20 mouse cellular contexts compared by ENCODE assay signal in genomic region chr3:108358445-108358844, GRCm38 (mm10). TPM values are rescaled to one million over a fixed set of nuclear protein-coding genes. Genes with fewer than 3 reads are reported as not detected.
A peak's percentile ranks its signal among the peaks of the same experiment; 100 is the strongest.
DNase-seq lines count a peak whose midpoint lies in the region; ATAC-seq and TF ChIP-seq lines count a peak whose summit lies in the region.
"Had no signal": no experiment of that assay in that cellular context is flagged by ENCODE, and none has a peak within 500 bp of the region (broad histone marks: within the 10 kb centered on the region; RNA-seq: fewer than 3 reads in every experiment).

No protein-coding gene starts in this region.

- intact Hi-C loops in left cerebral cortex, postnatal 25 days (cut with DNase I) = loop anchor here (2.0 to 5.0 kb wide), 2 partner anchors 28 to 61 kb away; no protein-coding TSS in a partner anchor

- no peak overlapping the region for H3K4me2 ChIP-seq in intestine, postnatal 0 days (replicated peaks; ENCODE audit: low read depth)
- H3K4me2 ChIP-seq: embryonic facial prominence, embryonic 15.5 days; lung, embryonic 15.5 days; neural tube, embryonic 13.5 days had no signal

- no peak overlapping the region for H3K27ac ChIP-seq in intestine, postnatal 0 days (ENCODE audit: low read depth, low read length)
- H3K27ac ChIP-seq: embryonic facial prominence, embryonic 15.5 days; hindbrain, embryonic 10.5 days; kidney, postnatal 0 days; lung, embryonic 15.5 days; neural tube, embryonic 13.5 days; stomach, postnatal 0 days had no signal

- no peak for ATAC-seq in intestine, postnatal 0 days

- no peak for TF ChIP-seq CTCF in intestine, postnatal 0 days (IDR thresholded peaks at IDR 0.05; ENCODE audit: low read depth)

- 75% methylated on average over 6 of the region's 6 CpGs for whole genome bisulfite sequencing in intestine, postnatal 0 days

- 0 out of 2 replicates have a peak, but pooled peaks cover 2% of the 10 kb centered on the region for H3K4me1 ChIP-seq in intestine, postnatal 0 days (replicated peaks; ENCODE audit: control insufficient read depth, insufficient read depth, low read length)

- peak; percentile 68 to 72 for DNase-seq in frontal cortex, postnatal 36 days (ENCODE audit: low spot score in 2 of 2)
- DNase-seq in frontal cortex, postnatal 14 days (ENCODE audit: low spot score in 2 of 2) = no peak
- DNase-seq in cerebellum, adult 18-20 months = peak; percentile 17 to 34
- peak; percentile 35 to 42 for DNase-seq in cerebellum, postnatal 25 days
- peak; percentile 64 to 91 for DNase-seq in left cerebral cortex, postnatal 25 days (ENCODE audit: low spot score in 2 of 2)
- DNase-seq in kidney, adult 18-20 months = no peak
- no peak for DNase-seq in lung, postnatal 36 days
- DNase-seq: heart, adult 11 months; thymus, postnatal 25 days had no signal

- H3K36me3 ChIP-seq in intestine, postnatal 0 days (ENCODE audit: control insufficient read depth, insufficient read depth) = peaks cover 31% of the 10 kb centered on the region

- no peaks in the 10 kb centered on the region for H3K27me3 ChIP-seq in intestine, postnatal 0 days (replicated peaks; ENCODE audit: control insufficient read depth, insufficient read depth, low read length)
- H3K27me3 ChIP-seq: embryonic facial prominence, embryonic 15.5 days; lung, embryonic 15.5 days; neural tube, embryonic 13.5 days had no signal

- no peak overlapping the region for H3K9ac ChIP-seq in intestine, postnatal 0 days (ENCODE audit: low read depth, low read length)
- H3K9ac ChIP-seq: embryonic facial prominence, embryonic 15.5 days; lung, embryonic 15.5 days; neural tube, embryonic 13.5 days had no signal

- no peak overlapping the region for H3K4me3 ChIP-seq in intestine, postnatal 0 days (ENCODE audit: low read depth, low read length)
- H3K4me3 ChIP-seq: embryonic facial prominence, embryonic 15.5 days; hindbrain, embryonic 10.5 days; lung, embryonic 15.5 days; neural tube, embryonic 13.5 days had no signal

- H3K9me3 ChIP-seq in intestine, postnatal 0 days (ENCODE audit: control insufficient read depth) = no peaks in the 10 kb centered on the region
- H3K9me3 ChIP-seq: embryonic facial prominence, embryonic 15.5 days; G1E; hindbrain, embryonic 10.5 days; lung, embryonic 15.5 days; neural tube, embryonic 13.5 days had no signal

RNA-seq across cellular contexts. Expression of gene Mybphl, which starts 6.3 kb away (rescaled TPM):
- total RNA-seq in left cerebral cortex, postnatal 25 days (2021) = under 1 TPM; 0.25 to 0.85 TPM
- polyA plus RNA-seq in intestine, postnatal 0 days (2015; fragmentation: Nextera tagmentation; extraction: Ambion mirVana) = not detected in 2 replicates
- total RNA-seq: adrenal gland, adult 18-20 months; G1E; liver, adult 2 months; megakaryocyte, adult 5-6 weeks had no signal
- polyA plus RNA-seq: G1E; hindbrain, embryonic 10.5 days; kidney, postnatal 0 days; liver, adult 2 months; neural tube, embryonic 13.5 days; stomach, postnatal 0 days had no signal

RNA-seq across cellular contexts. Expression of gene Psrc1, which starts 25.2 kb away (rescaled TPM):
- total RNA-seq in left cerebral cortex, postnatal 25 days (2021) = 10 to 100 TPM; 12.9 to 18.6 TPM
- 3.3 and 5.3 TPM in 2 replicates for polyA plus RNA-seq in intestine, postnatal 0 days (2015; fragmentation: Nextera tagmentation; extraction: Ambion mirVana)
- total RNA-seq: liver, adult 2 months had no signal

RNA-seq across cellular contexts. Expression of gene Celsr2, which starts 56.9 kb away (rescaled TPM):
- 100 to 1,000 TPM; 160 to 168 TPM for total RNA-seq in left cerebral cortex, postnatal 25 days (2021)
- 0.50 and 1.4 TPM in 2 replicates for polyA plus RNA-seq in intestine, postnatal 0 days (2015; fragmentation: Nextera tagmentation; extraction: Ambion mirVana)

Comparison
In these comparisons a context has a peak if more than half of its experiments do, and no peak if none do; other contexts are left out.
1. DNase-seq: peak in frontal cortex, postnatal 36 days (2 of 2), cerebellum, adult 18-20 months (2 of 2), cerebellum, postnatal 25 days (2 of 2) and left cerebral cortex, postnatal 25 days (2 of 2); none in frontal cortex, postnatal 14 days (0 of 2), kidney, adult 18-20 months (single experiment) and lung, postnatal 36 days (single experiment).